Mouse (Mus musculus) stomach, postnatal 0 days (tissue): ENCODE results near the gene Teddm2.

Experiments
- CTCF ChIP-seq: IDR thresholded peaks from 2 replicates; pipeline ENCODE4 v1.5.1; 2016; ENCODE audit warnings: antibody characterized with exemption, low read depth, mild to moderate bottlenecking, moderate library complexity
- EP300 ChIP-seq: optimal IDR thresholded peaks from 2 replicates; pipeline ENCODE3; 2016; ENCODE audit warnings: antibody characterized with exemption

GRCm38 (mm10) chr1:153893746-153894145, 6.3 kb downstream of the Teddm2 start:
- TF ChIP-seq CTCF (no peak), EP300 (no peak)
